Mouse (Mus musculus): ENCODE data around the gene Itih4. TPM values are rescaled to one million over a fixed set of nuclear protein-coding genes. Genes with fewer than 3 reads are reported as not detected.
A peak's percentile ranks its signal among the peaks of the same experiment; 100 is the strongest.

The Itih4 gene
- total and polyA plus RNA-seq, 3 experiments = 4.7 to 7.3 (median 7.1) TPM

- 79% methylated on average over 10 of the region's 10 CpGs for WGBS
Observed at GRCm38 (mm10) chr14:30868826-30869225, 17.4 kb upstream of the Itih4 start.

GRCm38 (mm10) chr14:30869391-30869801 is 16.9 kb upstream of the Itih4 start:
- intact Hi-C loops (cut with DNase I) = loop anchor here (5.0 kb wide), 3 partner anchors 42 to 277 kb away; partner anchors contain the start of gene Tmem110
- Histone ChIP-seq H3K36me3 (ENCODE audit: control insufficient read depth, insufficient read depth, low read length) (peaks cover 2% of the 10 kb centered on the region; the same call in 1 of the 2 replicates), H3K4me3 (no peak overlapping the region), H3K4me1 (ENCODE audit: control insufficient read depth, insufficient read depth, low read length) (peaks cover 12% of the 10 kb centered on the region), H3K27me3 (ENCODE audit: control insufficient read depth, insufficient read depth, low read length) (no peaks in the 10 kb centered on the region), H3K9ac (ENCODE audit: low read depth, low read length) (peak overlapping the region; percentile 33), H3K27ac (peak overlapping the region; percentile 75), H3K79me2 (replicated peaks; ENCODE audit: control insufficient read depth, insufficient read depth, low read length) (no peaks in the 10 kb centered on the region)
- 50% methylated on average over 8 of the region's 8 CpGs for WGBS
- peak; percentile 74 to 79 for DNase-seq
- TF ChIP-seq POLR2A (IDR thresholded peaks at IDR 0.05; ENCODE audit: insufficient read depth, low read depth, low read length) (peak; percentile 61; the same call in 1 of the 2 replicates), EP300 (IDR thresholded peaks at IDR 0.05; ENCODE audit: insufficient read depth, low read depth, low read length) (peak; percentile 81; the same call in 1 of the 2 replicates), CTCF (IDR thresholded peaks at IDR 0.05) (0 out of 2 replicates have a peak, but pooled peaks have one; percentile 15)

More at GRCm38 (mm10) chr14:30868826-30869225, 17.4 kb upstream of the Itih4 start:
- no peak for DNase-seq
- Histone ChIP-seq H3K27me3 (ENCODE audit: control insufficient read depth, insufficient read depth, low read length) (no peaks in the 10 kb centered on the region), H3K36me3 (ENCODE audit: control insufficient read depth, insufficient read depth, low read length) (peaks cover 2% of the 10 kb centered on the region; the same call in 1 of the 2 replicates), H3K27ac (peak overlapping the region; percentile 75), H3K79me2 (replicated peaks; ENCODE audit: control insufficient read depth, insufficient read depth, low read length) (no peaks in the 10 kb centered on the region), H3K4me1 (ENCODE audit: control insufficient read depth, insufficient read depth, low read length) (peaks cover 12% of the 10 kb centered on the region), H3K9ac (ENCODE audit: low read depth, low read length) (no peak overlapping the region), H3K4me3 (no peak overlapping the region)
- TF ChIP-seq POLR2A (IDR thresholded peaks at IDR 0.05; ENCODE audit: insufficient read depth, low read depth, low read length) (no peak), EP300 (IDR thresholded peaks at IDR 0.05; ENCODE audit: insufficient read depth, low read depth, low read length) (no peak), CTCF (IDR thresholded peaks at IDR 0.05) (no peak)
- intact Hi-C loops (cut with DNase I) = loop anchor here (5.0 kb wide), 3 partner anchors 42 to 277 kb away; partner anchors contain the start of gene Tmem110

- DNase-seq = peak; percentile 53 to 61
- peaks cover 2% of the 10 kb centered on the region; the same call in 1 of the 2 replicates for H3K36me3 ChIP-seq (ENCODE audit: control insufficient read depth, insufficient read depth, low read length)
- intact Hi-C loops (cut with DNase I) = no loop called here
- TF ChIP-seq EP300 (IDR thresholded peaks at IDR 0.05; ENCODE audit: insufficient read depth, low read depth, low read length) = no peak
- no peak for TF ChIP-seq POLR2A (IDR thresholded peaks at IDR 0.05; ENCODE audit: insufficient read depth, low read depth, low read length)
- TF ChIP-seq CTCF (IDR thresholded peaks at IDR 0.05) = no peak
- H3K9ac ChIP-seq (ENCODE audit: low read depth, low read length) = no peak overlapping the region; the same call in none of the 2 replicates
- no peaks in the 10 kb centered on the region for H3K27me3 ChIP-seq (ENCODE audit: control insufficient read depth, insufficient read depth, low read length)
- no peak overlapping the region for H3K4me3 ChIP-seq
- 51% methylated on average over 25 of the region's 25 CpGs for WGBS
- H3K79me2 ChIP-seq (replicated peaks; ENCODE audit: control insufficient read depth, insufficient read depth, low read length) = no peaks in the 10 kb centered on the region
- peaks cover 12% of the 10 kb centered on the region for H3K4me1 ChIP-seq (ENCODE audit: control insufficient read depth, insufficient read depth, low read length)
- H3K27ac ChIP-seq = peak overlapping the region; percentile 75
Observed at GRCm38 (mm10) chr14:30870206-30871147, 15.8 kb upstream of the Itih4 start.

- 76% methylated on average over 18 of the region's 18 CpGs for WGBS
- no peak overlapping the region for H3K4me3 ChIP-seq
- intact Hi-C loops (cut with DNase I) = no loop called here
- no peak for TF ChIP-seq POLR2A (IDR thresholded peaks at IDR 0.05; ENCODE audit: insufficient read depth, low read depth, low read length)
- no peak for TF ChIP-seq EP300 (IDR thresholded peaks at IDR 0.05; ENCODE audit: insufficient read depth, low read depth, low read length)
- TF ChIP-seq CTCF (IDR thresholded peaks at IDR 0.05) = no peak
- no peak overlapping the region for H3K9ac ChIP-seq (ENCODE audit: low read depth, low read length)
- no peak for DNase-seq
- H3K36me3 ChIP-seq (ENCODE audit: control insufficient read depth, insufficient read depth, low read length) = peaks cover 2% of the 10 kb centered on the region; the same call in 1 of the 2 replicates
- H3K4me1 ChIP-seq (ENCODE audit: control insufficient read depth, insufficient read depth, low read length) = peaks cover 19% of the 10 kb centered on the region
- H3K27ac ChIP-seq = no peak overlapping the region
- H3K27me3 ChIP-seq (ENCODE audit: control insufficient read depth, insufficient read depth, low read length) = no peaks in the 10 kb centered on the region
- H3K79me2 ChIP-seq (replicated peaks; ENCODE audit: control insufficient read depth, insufficient read depth, low read length) = no peaks in the 10 kb centered on the region
Observed at GRCm38 (mm10) chr14:30874095-30874700, 12.1 kb upstream of the Itih4 start.

DNA sequence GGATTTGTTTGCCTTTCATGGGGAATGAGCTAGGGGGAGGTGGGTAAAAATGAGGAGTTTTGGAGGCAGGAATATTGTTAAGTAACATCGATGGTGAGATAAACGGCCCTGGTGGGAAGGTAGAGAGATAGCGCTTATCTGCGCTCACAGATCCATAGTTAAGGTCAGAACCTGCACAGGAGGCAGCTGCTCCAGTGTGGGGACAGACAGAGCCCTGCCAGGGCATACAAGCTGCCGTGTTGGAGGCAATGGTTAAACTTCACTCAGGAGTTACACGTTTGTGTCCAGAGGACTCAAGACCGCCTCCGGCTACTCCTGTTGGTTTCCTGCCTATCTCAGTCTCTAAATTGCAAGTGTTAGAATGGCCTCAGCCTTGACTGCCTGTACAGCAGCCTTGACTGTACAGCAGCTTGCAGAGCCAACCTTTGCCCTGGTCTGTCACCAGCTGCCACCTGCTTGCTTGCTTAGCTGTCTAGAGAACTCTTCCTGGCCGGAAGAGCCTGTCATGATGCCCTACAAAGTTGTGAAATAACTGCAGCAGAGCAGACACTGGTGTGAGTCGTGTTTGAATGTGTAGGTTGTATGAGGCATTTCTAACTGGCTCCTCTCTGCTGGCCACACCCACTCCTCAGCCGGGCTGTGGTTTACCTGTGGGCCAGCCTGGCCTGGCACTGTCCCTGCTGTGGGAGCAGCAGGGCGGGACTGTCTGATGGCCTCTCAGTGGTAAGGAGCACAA is 11.0 kb upstream of the Itih4 start:
- 72% methylated on average over 12 of the region's 12 CpGs for WGBS
- DNase-seq = no peak
- Histone ChIP-seq H3K79me2 (replicated peaks; ENCODE audit: control insufficient read depth, insufficient read depth, low read length) (no peaks in the 10 kb centered on the region), H3K9ac (ENCODE audit: low read depth, low read length) (no peak overlapping the region), H3K36me3 (ENCODE audit: control insufficient read depth, insufficient read depth, low read length) (no peaks in the 10 kb centered on the region), H3K4me3 (no peak overlapping the region), H3K27me3 (ENCODE audit: control insufficient read depth, insufficient read depth, low read length) (no peaks in the 10 kb centered on the region), H3K4me1 (ENCODE audit: control insufficient read depth, insufficient read depth, low read length) (peaks cover 15% of the 10 kb centered on the region), H3K27ac (peak overlapping the region; percentile 39; the same call in 1 of the 2 replicates)
- intact Hi-C loops (cut with DNase I) = no loop called here
- no peak for TF ChIP-seq EP300 (IDR thresholded peaks at IDR 0.05; ENCODE audit: insufficient read depth, low read depth, low read length)

Measured in heart, adult 2 months (tissue).